Mouse (Mus musculus): ENCODE measurements at regions not wholly inside any gene's neighbourhood (a gene's known extent, or its start where the extent isn't known, plus 50 kb on each side); places are given as distances from the start of the nearest gene placed in this dataset.

DNA sequence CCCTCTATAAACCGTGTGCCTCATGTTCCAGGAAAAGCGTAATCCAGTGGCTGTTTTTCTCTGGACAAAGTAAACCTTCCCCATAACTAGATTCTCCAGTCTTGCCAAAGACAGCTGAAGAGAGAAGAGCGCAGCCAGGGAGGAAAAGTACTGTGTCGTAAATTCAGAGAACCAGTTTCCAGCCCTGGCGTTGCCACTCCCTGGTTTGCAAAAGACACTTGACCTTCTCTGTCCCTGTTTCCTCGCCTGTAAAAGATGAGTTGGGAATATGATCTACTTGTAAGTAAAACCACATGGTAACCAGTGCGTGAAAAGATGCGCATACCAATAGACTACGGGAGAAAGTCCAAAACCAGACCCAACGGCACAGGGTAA is 160.1 kb upstream of the Paip1 start:
- no peak for DNase-seq

DNA sequence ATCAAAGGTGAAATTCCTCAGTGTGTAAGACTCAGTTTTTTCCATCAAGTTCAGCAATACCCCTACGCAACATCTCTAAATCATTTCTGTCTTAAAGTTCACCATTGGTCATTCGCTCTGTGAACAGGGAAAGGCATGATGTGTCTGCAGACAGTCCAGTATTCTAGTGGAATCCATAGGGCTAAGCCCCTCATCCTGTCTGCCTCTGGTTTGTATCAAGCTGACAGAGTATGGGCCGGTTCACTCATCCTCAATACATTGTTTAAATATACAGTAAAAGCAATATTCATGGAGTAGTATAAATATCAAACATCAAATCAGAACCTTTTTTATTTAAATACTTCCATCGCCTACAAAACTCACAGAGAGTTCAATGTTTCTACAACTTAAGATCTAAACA is 152.9 kb upstream of the Paip1 start:
- no peak for DNase-seq

DNA sequence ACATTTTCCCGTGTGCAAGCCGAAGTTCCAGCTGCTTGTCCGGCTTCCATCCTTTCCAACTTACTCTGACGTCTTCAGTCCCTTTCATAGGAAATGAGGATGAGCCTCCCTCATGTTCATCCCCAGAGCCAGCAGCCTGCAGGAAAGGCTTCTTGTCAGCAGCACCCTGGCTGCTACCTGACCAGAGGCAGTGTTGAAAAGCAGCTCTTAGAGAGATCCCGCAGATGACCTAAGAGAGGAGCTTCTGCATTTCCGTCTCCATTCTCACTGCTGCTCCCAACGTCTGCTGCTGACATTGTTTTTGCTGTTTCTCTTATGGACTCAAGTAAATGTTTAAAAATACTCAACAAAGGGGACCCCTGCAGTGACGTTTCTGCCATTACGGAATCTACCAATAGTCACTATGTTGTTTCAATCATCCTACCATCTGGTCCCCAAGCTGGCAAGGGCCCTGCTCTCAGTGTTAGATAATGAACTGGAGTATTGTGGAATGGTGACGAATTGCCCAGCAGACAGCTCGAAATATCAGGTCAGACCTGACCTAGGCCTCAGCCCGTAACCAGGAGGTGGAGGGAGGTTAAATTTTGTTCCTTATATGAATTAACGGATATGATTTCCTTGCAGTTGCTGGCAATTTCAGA is 151.0 kb upstream of the Paip1 start:
- DNase-seq, result no peak

DNA sequence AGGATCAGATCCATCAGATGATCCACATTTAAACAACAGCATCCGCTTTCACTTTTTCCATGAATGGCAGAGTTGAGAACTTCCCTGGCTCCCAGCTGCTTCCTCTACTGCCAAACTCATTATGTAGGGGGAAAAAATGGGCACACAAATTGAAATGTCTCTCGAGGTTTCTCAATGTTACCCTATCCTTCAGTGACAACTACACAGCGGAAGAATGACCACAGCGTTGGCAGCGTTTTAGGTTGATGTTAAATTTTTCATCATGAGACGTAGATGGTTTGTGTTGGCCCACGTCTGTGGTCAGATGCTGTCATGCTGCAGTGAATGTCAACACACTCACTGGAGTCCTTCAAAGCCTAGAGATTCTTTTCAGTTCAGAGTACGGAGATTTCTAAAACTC is 149.0 kb upstream of the Paip1 start:
- no peak for DNase-seq

DNA sequence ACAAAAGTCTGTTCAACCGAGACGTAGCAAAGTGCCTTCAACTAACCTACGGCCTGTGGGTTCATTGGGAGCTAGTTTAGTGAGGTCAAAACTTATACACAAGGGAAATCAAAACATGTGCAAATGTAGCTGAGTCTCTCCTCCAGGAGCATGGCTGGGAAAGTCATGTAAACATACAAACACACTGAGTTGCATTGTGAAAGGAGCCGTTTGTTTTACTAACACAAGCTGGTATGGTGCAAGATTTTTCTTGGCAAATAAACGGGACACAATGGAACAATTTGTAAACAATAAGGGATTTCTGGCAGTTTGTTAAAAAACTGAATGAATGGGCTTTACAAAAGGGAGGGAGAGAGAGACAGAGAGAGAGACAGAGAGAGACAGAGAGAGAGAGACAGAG is 147.8 kb upstream of the Paip1 start:
- DNase-seq, result no peak

DNA sequence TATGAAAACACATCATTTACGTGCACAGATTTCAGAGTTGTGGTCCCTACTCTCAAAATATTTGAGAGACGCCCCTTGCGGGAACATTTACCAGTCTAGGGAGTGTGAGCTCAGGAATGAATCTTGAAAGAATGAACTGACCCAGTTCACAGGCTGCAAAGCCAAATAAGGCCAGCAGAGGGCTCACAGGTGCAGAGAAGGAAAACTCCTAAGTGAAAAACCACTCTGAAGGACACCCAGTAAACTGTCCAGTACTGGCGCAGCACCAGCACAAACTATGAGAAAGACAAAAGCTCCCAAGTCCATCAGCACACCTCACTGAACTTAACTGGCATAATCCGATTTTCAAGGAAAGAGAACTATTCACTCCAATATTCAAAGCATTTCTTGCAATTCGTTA is 145.0 kb upstream of the Paip1 start:
- peak; percentile 86 for DNase-seq

DNA sequence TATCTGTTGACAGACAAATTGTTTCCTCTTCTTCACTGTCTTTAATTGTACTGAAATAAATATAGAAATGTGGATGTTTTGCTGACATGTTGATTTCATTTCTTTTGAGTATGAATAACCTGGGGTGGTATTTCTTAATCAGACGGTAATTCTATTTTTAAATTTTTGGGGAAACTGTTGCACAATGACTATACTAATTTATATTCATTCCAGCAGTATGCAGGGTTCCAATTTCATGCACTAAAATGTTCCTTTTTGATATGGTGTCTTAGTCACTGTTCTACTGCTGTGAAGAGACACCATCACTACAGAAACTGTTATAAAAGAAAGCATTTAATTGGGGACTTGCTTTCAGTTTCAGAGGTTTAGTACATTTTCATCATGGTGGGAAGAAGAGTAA is 119.2 kb upstream of the Paip1 start:
- DNase-seq, result no peak

DNA sequence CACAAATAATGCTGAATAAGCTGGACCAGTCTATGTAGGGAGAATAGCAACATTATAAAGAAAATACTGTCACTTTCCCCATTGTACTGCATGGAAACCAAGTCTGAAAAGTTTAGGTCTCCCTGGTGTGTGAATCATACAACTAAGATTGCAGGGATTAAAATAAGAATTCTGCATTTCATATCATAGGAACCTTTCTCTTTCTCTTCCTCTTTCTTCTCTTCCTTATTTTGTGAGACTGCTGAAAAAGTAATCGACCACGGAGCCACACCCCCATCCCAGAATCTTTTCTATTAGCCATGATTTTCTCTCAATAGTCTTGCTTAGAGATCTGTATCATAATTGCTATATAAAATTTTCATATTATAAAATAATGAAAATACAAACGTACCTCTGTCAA is 118.4 kb upstream of the Paip1 start:
- DNase-seq, result no peak

DNA sequence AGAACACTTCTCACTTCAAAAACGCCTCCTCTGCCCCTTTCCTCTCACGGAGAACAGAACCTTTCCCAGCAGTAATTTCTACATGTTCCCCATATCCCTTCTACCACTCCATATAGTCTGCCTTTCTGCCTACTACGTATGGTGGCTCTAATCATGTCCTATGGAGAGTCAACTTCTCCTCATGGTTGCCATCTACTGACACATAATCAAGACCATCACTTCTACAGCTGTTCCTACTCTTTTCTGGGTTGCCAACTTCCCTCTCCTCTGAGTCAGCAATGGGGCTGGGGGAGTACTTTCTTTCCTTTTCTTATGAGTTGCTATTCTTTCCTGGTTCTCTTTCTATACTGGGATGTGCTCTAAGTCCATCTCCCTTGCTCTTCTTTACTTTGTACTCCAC is 114.0 kb upstream of the Paip1 start:
- DNase-seq, result no peak

DNA sequence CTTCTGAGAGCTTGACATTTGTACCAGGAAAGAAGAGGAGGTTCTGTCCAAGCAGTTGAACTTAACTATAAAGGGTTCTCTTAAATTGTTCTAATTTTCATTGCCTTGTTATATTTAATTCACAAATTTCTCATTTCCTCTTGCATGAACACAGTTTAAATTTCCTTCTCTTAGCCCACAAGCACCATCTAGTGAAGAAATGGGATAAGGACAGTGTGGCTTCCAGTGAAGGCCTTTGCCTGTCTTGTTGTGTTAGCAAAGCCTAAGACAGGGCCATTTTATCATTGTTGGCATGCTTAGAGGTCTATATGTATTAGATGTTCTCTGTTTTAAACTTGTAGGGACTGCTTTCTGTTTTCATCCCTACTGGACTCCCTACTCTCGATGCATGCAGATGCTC is 110.0 kb upstream of the Paip1 start:
- DNase-seq, result no peak

DNA sequence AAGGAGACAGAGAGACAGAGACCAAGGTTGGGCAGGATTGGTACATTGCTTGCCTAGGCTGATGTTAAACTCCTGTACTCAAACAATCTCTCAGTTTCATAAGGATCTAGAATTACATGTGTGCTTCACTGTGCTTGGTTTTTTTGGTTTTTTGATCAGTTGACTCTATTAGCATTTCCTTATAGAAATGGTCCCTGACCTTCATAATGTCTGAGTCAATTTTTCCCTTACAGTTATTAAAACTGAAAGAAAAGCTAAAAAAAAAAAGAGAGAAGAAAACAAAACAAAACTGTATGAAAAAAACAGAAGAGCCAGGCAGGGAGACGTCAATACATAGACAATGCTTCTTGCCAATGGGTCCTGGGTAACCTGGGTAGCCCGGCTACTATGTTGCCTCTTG is 102.9 kb upstream of the Paip1 start:
- DNase-seq, result no peak

DNA sequence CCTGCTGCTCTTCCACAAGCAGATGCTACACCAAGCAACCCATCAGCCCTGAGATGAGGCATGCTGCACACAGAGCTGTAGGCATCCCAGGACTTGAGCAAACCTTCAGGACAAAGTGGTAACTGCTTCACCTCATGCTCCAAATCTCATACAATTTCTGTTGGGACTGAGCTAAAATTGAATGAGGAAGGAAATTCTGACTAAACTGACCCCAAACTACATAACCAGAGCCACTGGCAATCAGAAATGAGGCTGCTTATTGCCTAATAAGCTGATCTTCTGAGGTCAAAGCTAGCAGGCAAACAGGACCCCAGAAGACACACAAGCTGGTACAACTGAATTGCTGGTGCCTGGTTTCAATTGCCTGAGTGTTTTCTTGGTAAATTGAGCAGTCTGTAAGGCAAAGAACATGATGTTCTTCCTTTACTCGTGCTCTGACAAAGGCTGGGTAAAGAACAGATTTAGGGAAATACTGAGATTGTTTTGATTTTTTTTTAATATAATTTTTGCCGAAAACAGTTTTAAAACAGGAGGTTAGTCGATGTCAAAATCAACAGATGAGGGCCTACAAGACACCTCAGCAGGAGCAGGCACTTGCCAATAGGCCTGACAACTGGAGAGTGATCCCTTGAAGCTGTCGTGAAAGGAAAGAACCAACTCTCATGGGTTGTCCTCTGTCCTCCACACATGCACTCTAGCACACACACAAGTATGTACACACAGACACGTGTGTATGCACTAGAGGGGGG is 101.3 kb upstream of the Paip1 start:
- no peak for DNase-seq

DNA sequence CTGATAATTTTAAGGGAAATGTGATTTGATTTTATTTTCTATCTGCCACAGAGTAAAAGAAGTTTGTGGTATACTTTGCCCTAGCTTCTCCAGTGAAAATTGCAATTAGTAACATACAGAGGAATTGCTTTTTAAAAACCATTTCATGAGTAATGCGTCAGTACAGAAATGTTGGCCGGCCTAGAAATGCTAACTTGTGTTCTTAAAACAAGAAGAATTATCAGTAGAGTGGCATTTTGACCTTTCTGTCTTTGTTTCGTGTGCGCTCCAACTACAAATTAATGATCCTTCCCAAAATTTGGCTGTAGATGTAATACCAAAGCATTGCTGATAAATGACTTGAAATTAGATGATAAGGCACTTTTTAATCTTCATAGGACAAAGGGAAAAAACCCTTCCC is 99.7 kb upstream of the Paip1 start:
- DNase-seq, result no peak

DNA sequence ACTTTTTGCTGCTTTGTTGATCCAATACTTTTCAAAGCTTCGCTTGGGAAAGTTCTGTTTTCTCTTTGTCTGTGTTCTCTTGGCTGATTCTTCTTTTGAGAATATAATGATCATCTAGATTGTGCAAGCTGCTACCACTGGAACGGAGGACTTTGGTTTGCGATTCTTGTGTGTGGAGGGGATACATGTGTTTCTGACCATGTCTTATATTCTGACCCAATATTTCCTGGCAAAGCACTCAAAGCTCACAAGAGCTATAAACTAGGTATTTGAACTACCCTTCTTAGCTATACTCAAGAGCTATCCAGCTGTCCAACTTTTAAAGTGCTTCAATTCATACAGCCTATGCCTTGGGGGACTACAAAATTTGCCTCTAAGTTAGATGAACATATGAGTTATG is 96.6 kb upstream of the Paip1 start:
- DNase-seq, result no peak

DNA sequence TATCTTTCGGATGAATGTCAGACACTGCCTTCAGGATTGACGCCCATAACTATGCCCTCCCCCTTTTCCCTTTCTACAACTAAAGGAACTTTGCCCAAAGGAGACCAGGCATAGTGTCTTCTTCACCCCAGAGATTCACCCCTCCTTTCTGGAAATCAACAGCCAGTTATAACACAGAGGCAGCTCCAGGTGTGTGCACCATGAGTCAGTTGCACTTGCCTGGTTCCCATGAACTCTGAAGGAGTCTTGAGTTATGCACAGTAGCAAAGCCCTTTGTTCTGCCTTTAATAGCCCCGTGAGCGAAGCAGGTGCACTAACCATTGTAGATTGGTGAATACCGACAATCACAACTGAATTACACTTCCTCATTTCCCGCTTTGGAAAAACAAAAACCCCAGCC is 94.5 kb upstream of the Paip1 start:
- DNase-seq, result no peak

DNA sequence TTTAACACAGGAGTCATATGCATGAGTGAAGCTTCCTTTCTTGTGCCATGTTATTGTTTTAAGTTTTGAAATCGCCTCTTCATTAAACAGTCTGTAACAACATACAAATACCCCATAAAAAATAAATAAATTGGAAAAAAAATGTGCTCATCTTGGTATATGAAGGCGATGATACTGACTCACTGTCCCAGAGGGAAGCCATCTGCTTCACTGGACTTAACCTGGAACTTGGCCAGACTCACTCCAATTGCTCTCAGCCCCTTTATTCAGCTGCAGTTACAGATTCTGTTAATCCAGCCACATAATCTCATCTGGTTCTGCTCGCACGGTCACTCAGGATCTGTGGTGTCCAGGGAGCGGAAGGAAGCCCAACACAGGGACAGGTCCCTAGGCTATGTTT is 90.5 kb upstream of the Paip1 start:
- no peak for DNase-seq

DNA sequence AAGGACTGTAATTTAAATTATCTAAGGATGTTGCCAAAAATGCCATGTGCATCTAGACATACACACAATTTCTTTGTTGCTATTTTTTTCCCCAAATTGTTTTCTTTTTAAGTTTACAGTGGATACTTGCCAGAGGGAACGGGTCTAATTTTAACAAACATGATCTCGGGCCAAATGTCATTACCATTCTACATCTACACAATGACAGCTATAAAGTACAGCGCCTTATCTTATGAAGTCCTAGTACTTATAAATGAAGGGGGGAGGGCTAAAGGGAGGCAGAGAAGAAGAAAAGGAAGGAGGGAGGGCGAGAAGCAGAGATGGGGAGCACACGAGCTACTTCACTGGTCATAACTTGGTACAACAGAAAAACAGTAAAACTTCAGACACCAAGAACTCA is 89.4 kb upstream of the Paip1 start:
- DNase-seq, result no peak

DNA sequence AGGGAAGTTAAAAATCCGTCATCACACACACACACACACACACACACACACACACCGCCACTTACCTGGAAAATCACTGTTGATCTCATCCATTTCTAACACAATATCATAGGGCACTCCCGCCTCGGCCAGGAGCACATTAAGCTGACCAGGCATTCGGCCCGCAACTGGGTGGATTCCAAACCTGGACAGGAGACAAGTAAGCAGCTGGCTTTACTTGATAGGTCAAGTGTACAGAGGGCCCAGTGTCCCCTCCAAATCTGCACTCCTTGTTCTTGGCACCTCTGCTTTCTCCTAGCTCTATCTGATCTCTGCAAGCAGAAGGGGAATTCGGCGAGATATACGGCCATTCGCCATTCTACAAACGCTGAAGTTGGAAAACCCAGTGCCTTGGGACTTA is 88.6 kb upstream of the Paip1 start:
- peak; percentile 30 for DNase-seq

DNA sequence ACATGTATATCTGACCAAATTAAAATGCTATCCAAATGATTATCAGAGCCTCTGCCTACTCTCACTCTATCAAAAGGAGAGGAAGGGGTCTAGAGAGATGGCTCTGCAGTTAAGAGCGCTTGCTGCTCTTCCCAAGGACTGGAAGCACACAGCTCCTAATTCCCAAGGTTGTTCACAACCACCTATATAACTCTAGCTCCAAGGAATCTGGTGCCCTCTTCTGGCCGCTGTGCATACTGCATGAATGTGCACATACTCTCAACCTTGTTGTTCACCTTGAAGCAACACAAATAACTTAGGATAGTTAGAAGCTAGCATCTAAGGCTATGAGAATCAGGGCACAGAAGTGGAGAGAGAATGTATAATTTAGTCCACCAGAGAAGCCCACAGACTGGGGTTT is 86.6 kb upstream of the Paip1 start:
- peak; percentile 71 for DNase-seq

DNA sequence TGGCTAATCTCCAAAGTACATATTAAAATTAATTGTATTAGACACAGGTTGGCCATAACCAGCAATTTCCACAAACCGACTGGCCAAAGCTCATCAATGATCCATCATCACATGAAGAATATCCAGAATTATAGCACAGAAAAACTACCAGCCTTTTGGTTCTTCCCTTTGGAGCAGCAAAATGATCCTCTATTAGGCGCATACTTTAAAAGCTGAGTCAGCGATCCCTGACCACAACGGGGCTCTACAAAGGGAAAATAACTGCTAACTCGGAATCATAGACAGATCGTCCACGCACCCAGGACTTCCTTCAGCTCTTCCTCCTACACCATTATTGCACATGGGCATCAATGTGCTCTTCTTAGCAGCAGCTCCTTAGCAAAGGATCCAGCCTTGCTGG is 85.6 kb upstream of the Paip1 start:
- no peak for DNase-seq

DNA sequence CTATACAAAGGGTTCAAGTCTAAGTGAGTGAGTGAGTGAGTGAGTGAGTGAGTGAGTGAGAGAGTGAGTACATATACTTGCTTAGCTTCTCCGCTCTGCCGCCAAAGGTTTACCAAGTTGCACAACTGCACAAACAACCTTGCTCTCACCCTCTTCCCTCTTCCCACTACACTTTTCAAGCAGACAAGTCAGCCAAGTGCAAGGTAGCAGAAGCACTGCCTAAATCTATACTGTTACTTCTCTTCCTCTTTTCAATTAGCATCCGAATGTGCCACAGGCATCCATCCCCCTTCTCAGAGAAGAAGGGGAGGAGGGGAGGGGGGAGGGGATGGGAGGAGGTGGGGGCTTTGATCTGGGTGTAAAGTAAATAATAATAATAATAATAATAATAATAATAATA is 80.4 kb upstream of the Paip1 start:
- no peak for DNase-seq

DNA sequence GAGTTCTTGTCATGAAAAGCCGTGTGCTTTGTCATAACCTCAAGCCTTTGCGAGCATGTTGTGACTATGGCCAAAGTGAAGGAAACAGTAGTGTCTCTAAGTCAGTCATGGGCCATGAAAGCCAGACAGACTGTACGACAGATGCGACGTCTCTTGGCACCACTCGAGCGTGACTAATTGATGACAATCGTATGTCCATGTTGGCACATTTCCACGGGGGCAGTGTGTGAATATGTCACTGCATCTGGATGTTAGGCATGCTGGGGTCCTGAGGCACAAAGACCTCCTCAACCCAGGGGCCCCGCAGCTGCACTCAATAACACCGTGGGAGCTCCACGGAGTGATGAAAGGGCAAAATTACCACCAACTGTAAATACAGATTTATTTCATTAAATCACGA is 77.1 kb upstream of the Paip1 start:
- DNase-seq, result peak; percentile 13

DNA sequence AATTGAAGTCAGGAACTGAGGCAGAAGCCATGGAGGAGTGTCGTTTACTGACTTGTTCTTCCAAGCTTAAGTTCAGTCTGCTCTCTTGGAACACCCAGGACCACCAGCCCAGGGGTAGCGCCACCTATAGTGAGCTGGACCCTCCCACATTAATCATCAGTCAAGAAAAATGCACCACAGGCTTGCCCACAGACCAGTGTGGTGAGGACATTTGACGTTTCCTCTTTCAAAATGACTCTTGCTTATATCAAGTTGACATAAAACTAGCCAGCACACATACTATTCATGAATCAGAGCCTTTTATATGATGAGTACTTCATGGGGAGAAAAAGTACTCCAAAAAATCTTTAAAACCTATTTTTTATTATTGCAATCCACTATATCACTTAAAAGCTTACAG is 69.7 kb upstream of the Paip1 start:
- no peak for DNase-seq

DNA sequence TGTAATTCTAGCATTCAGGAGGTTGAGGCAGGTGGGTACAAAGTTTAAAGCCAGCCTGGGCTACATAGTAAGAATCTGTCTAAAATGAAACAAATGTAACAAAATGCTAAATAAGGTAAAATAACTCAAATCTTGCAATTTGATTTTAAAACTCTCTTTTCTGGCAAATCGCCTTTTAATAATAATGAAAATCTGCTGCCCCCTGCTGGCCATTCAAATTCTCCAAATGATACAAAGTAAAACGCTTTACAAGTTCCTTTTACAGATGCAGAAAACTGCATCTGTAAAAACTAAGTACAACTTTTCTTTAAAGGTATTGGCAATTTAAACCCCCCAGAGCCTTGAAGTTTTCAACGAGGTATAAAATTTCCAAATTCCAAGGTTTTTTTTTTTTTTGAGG is 65.0 kb upstream of the Paip1 start:
- peak; percentile 70 for DNase-seq

DNA sequence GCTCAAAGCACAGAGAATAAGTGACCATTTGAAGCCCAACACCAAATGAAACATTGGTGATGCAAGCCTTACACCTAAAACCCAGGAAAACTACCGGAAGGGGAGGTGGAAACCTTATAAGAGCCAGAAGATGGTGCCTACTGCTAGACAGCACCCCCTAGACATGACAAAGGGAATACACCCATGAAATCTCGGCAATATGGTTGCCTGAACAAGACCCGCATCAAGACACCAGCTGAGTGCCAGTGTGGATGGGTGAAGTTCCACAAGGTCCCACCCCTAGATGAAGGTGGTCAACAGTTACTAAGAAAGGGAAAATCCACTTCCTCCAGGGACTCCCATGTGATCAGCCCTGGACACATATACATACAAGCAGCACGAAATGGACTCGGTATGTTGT is 64.2 kb upstream of the Paip1 start:
- no peak for DNase-seq
